Mouse (Mus musculus): ENCODE measurements at regions not wholly inside any gene's neighbourhood (a gene's known extent, or its start where the extent isn't known, plus 50 kb on each side); places are given as distances from the start of the nearest gene placed in this dataset.

DNA sequence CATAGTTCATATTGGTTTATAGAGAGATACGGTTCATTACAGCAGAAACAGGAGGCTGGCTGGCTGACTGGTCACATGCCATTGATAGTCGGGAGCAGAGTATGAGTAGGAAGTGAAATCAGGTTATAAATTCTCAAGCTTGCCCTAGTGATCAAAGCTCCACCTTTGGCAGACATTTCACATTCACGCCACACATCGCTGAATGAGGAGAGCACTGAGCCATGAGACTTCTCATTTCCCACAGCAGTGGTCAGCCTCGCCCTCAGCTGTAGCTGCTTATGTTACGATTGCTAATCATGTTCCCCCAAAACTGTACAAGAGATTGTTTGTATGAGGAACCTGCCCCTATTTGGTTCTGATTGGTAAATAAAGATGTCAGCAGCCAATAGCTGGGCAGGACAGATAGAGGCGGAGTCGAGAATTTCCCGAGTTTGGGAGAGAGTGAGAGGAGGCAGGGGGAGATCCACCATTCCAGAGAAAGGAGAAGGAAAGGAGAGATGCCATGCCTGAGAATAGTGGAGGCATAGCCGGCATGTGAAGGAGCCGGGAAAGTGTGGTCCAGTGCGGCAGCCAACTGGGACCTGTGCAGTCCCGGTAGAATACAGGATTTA, 333.5 kb downstream of the Phf3 start:
- Histone ChIP-seq H3K27ac (replicated peaks) (no peak overlapping the region), H3K9ac (ENCODE audit: low read length) (no peak overlapping the region), H3K4me2 (replicated peaks; ENCODE audit: low read depth) (no peak overlapping the region), H3K27me3 (ENCODE audit: control insufficient read depth, insufficient read depth, low read length) (no peaks in the 10 kb centered on the region), H3K36me3 (ENCODE audit: control insufficient read depth, insufficient read depth, low read length) (no peaks in the 10 kb centered on the region), H3K9me3 (ENCODE audit: control insufficient read depth, low read length) (no peaks in the 10 kb centered on the region), H3K4me3 (ENCODE audit: low read depth, low read length) (no peak overlapping the region), H3K4me1 (replicated peaks; ENCODE audit: control insufficient read depth, insufficient read depth) (no peaks in the 10 kb centered on the region)
- ATAC-seq (ENCODE audit: low FRiP score, low TSS enrichment) (no peak), DNase-seq (ENCODE audit: low spot score) (no peak)
- WGBS, result 90% methylated on average over 13 of the region's 13 CpGs
- TF ChIP-seq EP300 (optimal IDR thresholded peaks at IDR 0.05), result no peak
- TF ChIP-seq CTCF (IDR thresholded peaks at IDR 0.05; ENCODE audit: low read depth), result no peak

DNA sequence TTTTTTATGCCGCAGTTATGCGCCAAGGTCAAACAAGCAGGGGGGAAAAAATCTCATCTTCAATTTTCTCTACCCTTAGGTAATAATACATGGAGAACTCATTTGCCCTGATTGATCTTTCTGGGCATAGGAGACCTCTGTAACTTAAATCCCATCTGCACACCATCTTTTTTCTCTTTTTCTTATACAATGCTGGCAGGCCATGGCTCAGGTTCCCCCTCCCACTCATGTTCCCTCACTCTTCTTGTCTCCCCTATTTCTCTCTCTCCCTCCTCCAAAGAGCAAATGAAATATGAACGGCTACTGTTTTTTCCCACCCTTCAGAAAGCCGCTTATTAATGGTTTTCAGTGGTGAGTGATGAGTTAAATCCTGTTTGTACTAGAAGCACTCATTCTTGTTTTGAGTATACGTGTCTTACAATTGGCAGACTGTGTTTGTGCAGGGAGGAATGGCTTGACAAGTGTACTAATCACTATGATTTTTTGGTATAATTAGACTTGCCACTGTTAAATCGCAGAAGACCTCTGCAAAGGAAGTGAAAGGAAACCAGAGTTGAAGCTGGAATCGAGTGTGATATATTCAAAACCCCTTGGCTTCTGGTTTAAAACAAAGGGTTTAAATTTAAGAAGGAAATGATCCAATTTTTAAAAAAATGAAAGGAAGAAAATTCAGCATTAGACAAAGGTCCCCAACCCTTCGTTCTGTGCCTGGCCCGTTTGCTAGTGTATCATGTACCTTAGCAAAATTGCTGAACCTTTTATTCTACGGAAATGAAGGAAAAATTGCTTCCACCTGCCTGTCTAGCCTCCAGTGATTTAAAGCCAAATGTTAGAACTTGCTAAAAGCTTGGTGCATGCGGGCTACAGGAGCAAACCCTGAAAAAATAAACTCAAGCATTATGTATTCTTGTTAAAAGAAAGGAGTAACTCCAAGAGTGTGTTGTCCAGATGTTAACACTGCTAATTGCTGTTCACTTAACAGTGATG, 336.4 kb downstream of the Phf3 start:
- Histone ChIP-seq H3K9ac (ENCODE audit: low read length) (no peak overlapping the region), H3K27ac (replicated peaks) (no peak overlapping the region), H3K27me3 (ENCODE audit: control insufficient read depth, insufficient read depth, low read length) (no peaks in the 10 kb centered on the region), H3K4me1 (replicated peaks; ENCODE audit: control insufficient read depth, insufficient read depth) (no peaks in the 10 kb centered on the region), H3K9me3 (ENCODE audit: control insufficient read depth, low read length) (no peaks in the 10 kb centered on the region), H3K4me2 (replicated peaks; ENCODE audit: low read depth) (no peak overlapping the region; the same call in 1 of the 2 replicates), H3K4me3 (ENCODE audit: low read depth, low read length) (no peak overlapping the region), H3K36me3 (ENCODE audit: control insufficient read depth, insufficient read depth, low read length) (no peaks in the 10 kb centered on the region)
- ATAC-seq (ENCODE audit: low FRiP score, low TSS enrichment), result no peak
- TF ChIP-seq CTCF (IDR thresholded peaks at IDR 0.05; ENCODE audit: low read depth) (no peak), EP300 (optimal IDR thresholded peaks at IDR 0.05) (no peak)
- DNase-seq (ENCODE audit: low spot score), result no peak
- 34% methylated on average over 11 of the region's 11 CpGs for WGBS

- Histone ChIP-seq H3K27ac (replicated peaks) (no peak overlapping the region), H3K4me2 (replicated peaks; ENCODE audit: low read depth) (no peak overlapping the region), H3K4me1 (replicated peaks; ENCODE audit: control insufficient read depth, insufficient read depth) (no peaks in the 10 kb centered on the region), H3K9ac (ENCODE audit: low read length) (no peak overlapping the region), H3K36me3 (ENCODE audit: control insufficient read depth, insufficient read depth, low read length) (no peaks in the 10 kb centered on the region), H3K4me3 (ENCODE audit: low read depth, low read length) (no peak overlapping the region), H3K27me3 (ENCODE audit: control insufficient read depth, insufficient read depth, low read length) (no peaks in the 10 kb centered on the region), H3K9me3 (ENCODE audit: control insufficient read depth, low read length) (no peaks in the 10 kb centered on the region)
- 52% methylated on average over 3 of the region's 3 CpGs for WGBS
- DNase-seq (ENCODE audit: low spot score) (no peak), ATAC-seq (ENCODE audit: low FRiP score, low TSS enrichment) (no peak)
- TF ChIP-seq EP300 (optimal IDR thresholded peaks at IDR 0.05), result no peak
- TF ChIP-seq CTCF (IDR thresholded peaks at IDR 0.05; ENCODE audit: low read depth), result no peak
Measured at GRCm38 (mm10) chr1:30517348-30517747, 356.4 kb downstream of the Phf3 start.

GRCm38 (mm10) chr1:30515846-30516245, 357.9 kb downstream of the Phf3 start:
- no peak overlapping the region for H3K4me3 ChIP-seq (ENCODE audit: low read depth, low read length)

DNA sequence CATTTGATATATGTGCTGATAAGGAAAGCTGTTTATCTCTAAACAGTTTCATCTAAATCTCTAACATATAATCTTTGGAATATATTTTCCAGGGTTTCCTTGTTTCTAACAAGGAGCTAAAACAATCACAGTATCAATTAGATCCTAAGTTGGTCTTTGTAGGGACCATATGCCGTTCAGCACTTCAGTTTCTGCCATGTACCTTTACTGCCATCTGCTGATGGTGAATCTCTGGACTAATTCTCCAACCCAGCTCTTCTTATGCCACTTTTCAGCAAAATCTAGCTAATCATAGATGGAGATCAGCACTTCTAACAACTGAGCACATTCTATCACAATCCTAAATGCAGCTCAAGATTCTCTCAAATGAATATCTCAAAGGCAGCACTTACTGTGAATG, 370.5 kb downstream of the Phf3 start:
- Histone ChIP-seq H3K9ac (ENCODE audit: low read length) (no peak overlapping the region), H3K27me3 (ENCODE audit: control insufficient read depth, insufficient read depth, low read length) (no peaks in the 10 kb centered on the region), H3K27ac (replicated peaks) (no peak overlapping the region), H3K4me1 (replicated peaks; ENCODE audit: control insufficient read depth, insufficient read depth) (no peaks in the 10 kb centered on the region), H3K4me3 (ENCODE audit: low read depth, low read length) (no peak overlapping the region), H3K9me3 (ENCODE audit: control insufficient read depth, low read length) (no peaks in the 10 kb centered on the region), H3K4me2 (replicated peaks; ENCODE audit: low read depth) (no peak overlapping the region), H3K36me3 (ENCODE audit: control insufficient read depth, insufficient read depth, low read length) (no peaks in the 10 kb centered on the region)
- 32% methylated on average over 1 of the region's 1 CpGs for WGBS
- DNase-seq (ENCODE audit: low spot score) (no peak), ATAC-seq (ENCODE audit: low FRiP score, low TSS enrichment) (no peak)
- TF ChIP-seq EP300 (optimal IDR thresholded peaks at IDR 0.05) (no peak), CTCF (IDR thresholded peaks at IDR 0.05; ENCODE audit: low read depth) (peak; percentile 68)

More at GRCm38 (mm10) chr1:30515846-30516245, 357.9 kb downstream of the Phf3 start:
- no peak for DNase-seq (ENCODE audit: low spot score)
- no peak for ATAC-seq (ENCODE audit: low FRiP score, low TSS enrichment)
- Histone ChIP-seq H3K27me3 (ENCODE audit: control insufficient read depth, insufficient read depth, low read length) (no peaks in the 10 kb centered on the region), H3K4me1 (replicated peaks; ENCODE audit: control insufficient read depth, insufficient read depth) (no peaks in the 10 kb centered on the region), H3K9me3 (ENCODE audit: control insufficient read depth, low read length) (no peaks in the 10 kb centered on the region), H3K27ac (replicated peaks) (no peak overlapping the region), H3K9ac (ENCODE audit: low read length) (no peak overlapping the region), H3K36me3 (ENCODE audit: control insufficient read depth, insufficient read depth, low read length) (no peaks in the 10 kb centered on the region), H3K4me2 (replicated peaks; ENCODE audit: low read depth) (no peak overlapping the region)
- TF ChIP-seq EP300 (optimal IDR thresholded peaks at IDR 0.05) (no peak), CTCF (IDR thresholded peaks at IDR 0.05; ENCODE audit: low read depth) (no peak)
- WGBS, result 92% methylated on average over 6 of the region's 6 CpGs
